In genomic region chr1:167283441-167284257, GRCm38 (mm10) we compare ENCODE assay signal across 8 mouse cellular contexts. TPM values are rescaled to one million over a fixed set of nuclear protein-coding genes. Genes with fewer than 3 reads are reported as not detected.
A peak's percentile ranks its signal among the peaks of the same experiment; 100 is the strongest.
DNase-seq lines count a peak whose midpoint lies in the region; ATAC-seq and TF ChIP-seq lines count a peak whose summit lies in the region.

No protein-coding gene starts in this region.

- H3K27ac ChIP-seq in CH12.LX (ENCODE audit: insufficient read depth, low read depth), result peak overlapping the region; percentile 79
- H3K27ac ChIP-seq in heart, embryonic 16.5 days (ENCODE audit: low read length), result peak overlapping the region; percentile 89

- H3K9ac ChIP-seq in CH12.LX (ENCODE audit: insufficient read depth, low read depth), result peak overlapping the region; percentile 87
- H3K9ac ChIP-seq in heart, embryonic 16.5 days (ENCODE audit: low read length), result peak overlapping the region; percentile 77

- no peak for TF ChIP-seq EP300 in CH12.LX (IDR thresholded peaks at IDR 0.05; ENCODE audit: low read length)

- peak overlapping the region; percentile 53 for H3K4me2 ChIP-seq in CH12.LX (ENCODE audit: insufficient read depth, low read depth, poor library complexity, severe bottlenecking)
- peak overlapping the region; percentile 68 for H3K4me2 ChIP-seq in heart, embryonic 16.5 days (ENCODE audit: low read depth, low read length)

- H3K4me1 ChIP-seq in CH12.LX (ENCODE audit: control insufficient read depth in 1 of 2, insufficient read depth in 2 of 2), result peaks cover 15 to 38% of the 10 kb centered on the region in 2 experiments
- peaks cover 23% of the 10 kb centered on the region for H3K4me1 ChIP-seq in heart, embryonic 16.5 days (ENCODE audit: control insufficient read depth, insufficient read depth, low read length)

- peak overlapping the region; percentile 76 to 91 (median 89) for H3K4me3 ChIP-seq in CH12.LX (replicated peaks in 1 of 3; ENCODE audit: low read depth in 2 of 3, low read length in 2 of 3, poor library complexity in 1 of 3)
- H3K4me3 ChIP-seq in heart, embryonic 16.5 days (ENCODE audit: low read length), result peak overlapping the region; percentile 78

- in situ Hi-C loops in CH12.LX (cut with MboI; ENCODE audit: low pct_ligation_motif_present, low pct_unique_long_range_greater_than_20kb, low sequenced_read_pairs), result no loop called here

- ATAC-seq in heart, embryonic 16.5 days (replicated peaks; ENCODE audit: extremely low read depth, insufficient read depth, low FRiP score), result 0 out of 2 replicates have a peak, but pooled peaks have one; percentile 24

- H3K9me3 ChIP-seq in CH12.LX (replicated peaks; ENCODE audit: low read length), result no peaks in the 10 kb centered on the region
- H3K9me3 ChIP-seq in heart, embryonic 16.5 days (replicated peaks; ENCODE audit: control insufficient read depth, low read length), result no peaks in the 10 kb centered on the region

- WGBS in heart, embryonic 16.5 days, result under 1% methylated on average over 44 of the region's 44 CpGs

- peak; percentile 66 for DNase-seq in CH12.LX (ENCODE audit: extremely low read depth)
- peak; percentile 40 for DNase-seq in T-cell, adult 2 months (ENCODE audit: low spot score)
- DNase-seq in embryo, embryonic 9.5 days (ENCODE audit: extremely low spot score), result peak; percentile 77
- peak; percentile 39 to 49 for DNase-seq in layer of hippocampus, postnatal 25 days (ENCODE audit: extremely low spot score in 1 of 2, low spot score in 1 of 2)
- peak; percentile 37 for DNase-seq in lung, postnatal 25 days (ENCODE audit: low spot score)
- DNase-seq in retina, postnatal 7 days (ENCODE audit: low read depth, low spot score), result peak; percentile 31
- DNase-seq in gastrocnemius, adult 8-10 months (ENCODE audit: low spot score in 2 of 2), result no peak

- peaks cover 7 to 17% of the 10 kb centered on the region in 2 experiments for H3K36me3 ChIP-seq in CH12.LX (replicated peaks in 1 of 2; ENCODE audit: control insufficient read depth in 1 of 2, insufficient read depth in 1 of 2, low read length in 1 of 2)
- H3K36me3 ChIP-seq in heart, embryonic 16.5 days (ENCODE audit: control insufficient read depth, insufficient read depth), result no peaks in the 10 kb centered on the region

- dilution Hi-C loops in CH12.LX (cut with MboI; ENCODE audit: extremely low pct_ligation_motif_present, extremely low pct_unique_long_range_greater_than_20kb, low sequenced_read_pairs), result no loop called here

- peaks cover 59% of the 10 kb centered on the region for H3K79me2 ChIP-seq in CH12.LX (replicated peaks; ENCODE audit: control insufficient read depth, extremely low read depth, insufficient read depth, poor library complexity, severe bottlenecking)

- TF ChIP-seq CTCF in CH12.LX (conservative IDR thresholded peaks at IDR 0.05 in 1 of 2, IDR thresholded peaks at IDR 0.05 in 1 of 2; ENCODE audit: low read depth in 2 of 2, low read length in 2 of 2), result no peak

- peak; percentile 78 for TF ChIP-seq POLR2A in CH12.LX (IDR thresholded peaks at IDR 0.05; ENCODE audit: low read depth, low read length)

- TF ChIP-seq RAD21 in CH12.LX (IDR thresholded peaks at IDR 0.05; ENCODE audit: low read depth, low read length), result no peak

- no peaks in the 10 kb centered on the region for H3K27me3 ChIP-seq in CH12.LX (replicated peaks)
- no peaks in the 10 kb centered on the region; the same call in 1 of the 2 replicates for H3K27me3 ChIP-seq in heart, embryonic 16.5 days (ENCODE audit: control insufficient read depth, insufficient read depth, low read length)

TF ChIP-seq in CH12.LX, 34 proteins besides CTCF, POLR2A, EP300 and RAD21:
- TF ChIP-seq USF1 (IDR thresholded peaks at IDR 0.05; ENCODE audit: low read depth, low read length), result no peak
- peak; percentile 94 for TF ChIP-seq MAX (IDR thresholded peaks at IDR 0.05; ENCODE audit: low read length)
- peak; percentile 72 for TF ChIP-seq NELFE (IDR thresholded peaks at IDR 0.05; ENCODE audit: low read depth, low read length)
- peak; percentile 55; the same call in 1 of the 2 replicates for TF ChIP-seq TBP (conservative IDR thresholded peaks at IDR 0.05; ENCODE audit: low read depth, low read length)
- TF ChIP-seq MYC (IDR thresholded peaks at IDR 0.05; ENCODE audit: low read depth, low read length), result peak; percentile 98
- no peak for TF ChIP-seq HCFC1 (IDR thresholded peaks at IDR 0.05; ENCODE audit: low read depth, low read length)
- TF ChIP-seq CHD1 (IDR thresholded peaks at IDR 0.05; ENCODE audit: low read depth, low read length), result 0 out of 2 replicates have a peak, but pooled peaks have one; percentile 14
- TF ChIP-seq TCF12 (IDR thresholded peaks at IDR 0.05; ENCODE audit: low read depth, low read length), result 0 out of 2 replicates have a peak, but pooled peaks have one; percentile 49
- no peak for TF ChIP-seq RCOR1 (conservative IDR thresholded peaks at IDR 0.05; ENCODE audit: low read depth, low read length)
- TF ChIP-seq MXI1 (IDR thresholded peaks at IDR 0.05; ENCODE audit: low read depth, low read length), result peak; percentile 93
- TF ChIP-seq MEF2A (IDR thresholded peaks at IDR 0.05; ENCODE audit: borderline replicate concordance, low read depth, low read length), result 0 out of 2 replicates have a peak, but pooled peaks have one; percentile 12
- TF ChIP-seq JUN (IDR thresholded peaks at IDR 0.05; ENCODE audit: insufficient read depth, low read depth, low read length), result no peak

RNA-seq across cellular contexts. Expression of gene Uck2, which starts 1.5 kb away (rescaled TPM):
- total RNA-seq in CH12.LX (2012; rRNA removed) (235 and 254 TPM in 2 replicates), CH12.LX (2014; rRNA removed) (312 and 363 TPM in 2 replicates)
- 323 and 392 TPM in 2 replicates for polyA plus RNA-seq in CH12.LX (2012; ENCODE audit: insufficient read length, low read depth)
- polyA plus RNA-seq in heart, embryonic 16.5 days (2015; fragmentation: Nextera tagmentation; extraction: Ambion mirVana), result 51.4 and 68.8 TPM in 2 replicates
- 10 to 100 TPM; 45.5 to 47.3 TPM for total RNA-seq in layer of hippocampus, postnatal 25 days (2021)
- total RNA-seq in gastrocnemius, adult 8-10 months (2022), result 10 to 100 TPM; 14.2 to 17.6 (median 16.4) TPM

RNA-seq across cellular contexts. Expression of gene Tmco1, which starts 24.5 kb away (rescaled TPM):
- 80.6 and 87.0 TPM in 2 replicates for total RNA-seq in CH12.LX (2012; rRNA removed)
- total RNA-seq in CH12.LX (2014; rRNA removed), result 153 and 168 TPM in 2 replicates
- polyA plus RNA-seq in CH12.LX (2012; ENCODE audit: insufficient read length, low read depth), result 92.8 and 127 TPM in 2 replicates
- polyA plus RNA-seq in heart, embryonic 16.5 days (2015; fragmentation: Nextera tagmentation; extraction: Ambion mirVana), result 85.3 and 99.1 TPM in 2 replicates
- total RNA-seq in layer of hippocampus, postnatal 25 days (2021), result 10 to 100 TPM; 50.9 to 56.8 TPM
- total RNA-seq in gastrocnemius, adult 8-10 months (2022), result 10 to 100 TPM; 36.6 to 41.4 (median 38.9) TPM

Comparison
In these comparisons a context has a peak if more than half of its experiments do, and no peak if none do; other contexts are left out.
1. DNase-seq: peak in CH12.LX (single experiment), T-cell, adult 2 months (single experiment), embryo, embryonic 9.5 days (single experiment), layer of hippocampus, postnatal 25 days (2 of 2), lung, postnatal 25 days (single experiment) and retina, postnatal 7 days (single experiment); none in gastrocnemius, adult 8-10 months (0 of 2).
2. RNA of gene Uck2, which starts 1.5 kb away (total RNA-seq): 235 to 363 TPM in CH12.LX; 45.5 to 47.3 TPM in layer of hippocampus, postnatal 25 days and 14.2 to 17.6 TPM in gastrocnemius, adult 8-10 months; every median in the first group is over 4 times any median in the second.